Mouse (Mus musculus) C2C12 (cell line): ENCODE data around the gene Hs3st3b1. TPM values are rescaled to one million over a fixed set of nuclear protein-coding genes. Genes with fewer than 3 reads are reported as not detected.

Source experiments
- H3K27me3 ChIP-seq: one replicate; pipeline ENCODE4 v1.6.1; 2011; ENCODE audit not compliant: control insufficient read depth, insufficient read depth, insufficient read length
- H3K36me3 ChIP-seq: one replicate; pipeline ENCODE4 v1.6.1; 2011; ENCODE audit not compliant: control insufficient read depth, insufficient read depth
- H3K4me3 ChIP-seq: one replicate; pipeline ENCODE4 v1.5.1; 2011; ENCODE audit warnings: mild to moderate bottlenecking, control low read depth; ENCODE audit not compliant: poor library complexity, insufficient read depth, severe bottlenecking
- H3K79me2 ChIP-seq: one replicate; pipeline ENCODE4 v1.6.1; 2011; ENCODE audit not compliant: control insufficient read depth, insufficient read depth
- H3K79me3 ChIP-seq: one replicate; pipeline ENCODE4 v1.6.1; 2011; ENCODE audit warnings: low read depth, control low read depth
- H3ac ChIP-seq: one replicate; pipeline ENCODE3; 2011; ENCODE audit warnings: low read depth; ENCODE audit not compliant: control insufficient read depth, insufficient read length
- CEBPB ChIP-seq: IDR thresholded peaks from one replicate; pipeline ENCODE4 v1.6.1; 2011; ENCODE audit warnings: low read depth, mild to moderate bottlenecking, control low read depth, moderate library complexity
- CTCF ChIP-seq: IDR thresholded peaks from one replicate; pipeline ENCODE4 v1.5.1; 2011; ENCODE audit not compliant: control insufficient read depth, insufficient read depth, insufficient read length
- FOSL1 ChIP-seq: IDR thresholded peaks from one replicate; pipeline ENCODE4 v1.8.0; 2011; ENCODE audit warnings: mild to moderate bottlenecking, low read length; ENCODE audit not compliant: poor library complexity, insufficient read depth, severe bottlenecking
- MAX ChIP-seq: IDR thresholded peaks from one replicate; pipeline ENCODE4 v1.6.1; 2011; ENCODE audit warnings: mild to moderate bottlenecking, control low read depth
- MYOD1 ChIP-seq: IDR thresholded peaks from one replicate; pipeline ENCODE4 v1.6.1; 2011; ENCODE audit warnings: low read depth; ENCODE audit not compliant: control insufficient read depth, insufficient read length
- MYOG ChIP-seq: IDR thresholded peaks from one replicate; pipeline ENCODE4 v1.6.1; 2011; ENCODE audit not compliant: control insufficient read depth, insufficient read length; ENCODE audit errors: extremely low read depth
- USF1 ChIP-seq: IDR thresholded peaks from one replicate; pipeline ENCODE4 v1.6.1; 2011; ENCODE audit warnings: low read depth, mild to moderate bottlenecking, control low read depth, moderate library complexity
- polyA plus RNA-seq: library from polyadenylated mRNA; unstranded; fragments of >200 nt; fragmentation: generic; extraction: Trizol; gene quantifications from one replicate; pipeline ENCODE4 v1.2.1, GENCODE M21; 2012; ENCODE audit warnings: missing spikeins

The Hs3st3b1 gene
- polyA plus RNA-seq, 1 experiment = 0.68 TPM

DNA sequence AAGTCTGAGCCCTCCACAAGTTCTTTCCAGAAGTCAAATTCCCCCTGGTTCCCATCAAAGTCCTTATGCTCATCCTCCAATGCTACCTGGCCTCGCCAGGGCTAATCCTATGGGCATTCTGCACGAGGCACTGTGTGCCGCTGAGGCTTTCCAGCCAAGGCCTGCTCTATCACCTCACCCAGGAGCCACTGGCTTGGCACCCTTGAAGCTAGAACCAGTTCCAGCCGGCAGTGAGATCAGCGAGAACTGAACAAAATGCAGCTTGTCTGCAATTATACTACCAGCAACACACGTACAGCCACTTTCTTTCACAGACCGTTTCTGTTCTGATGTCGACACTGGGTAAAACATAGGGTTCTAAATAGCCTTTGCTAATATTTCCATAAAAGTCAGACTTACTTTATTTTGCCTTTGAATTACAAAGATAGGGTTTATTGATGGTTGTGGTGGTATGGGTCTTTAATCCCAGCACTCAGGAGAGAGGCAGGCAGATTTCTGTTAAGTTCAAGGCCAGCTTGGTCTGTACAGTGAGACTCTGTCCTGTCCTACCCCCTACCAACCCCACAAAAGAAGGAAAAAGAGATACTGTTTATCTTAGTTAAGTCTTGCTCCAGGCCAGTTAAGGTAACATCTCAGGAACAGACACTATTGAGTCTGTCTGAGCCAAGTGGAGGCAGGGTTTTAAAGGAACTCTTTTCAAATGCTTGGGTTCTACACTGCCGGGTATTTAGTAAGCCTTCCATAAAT is 45.7 kb upstream of the Hs3st3b1 start:
- peaks cover 26% of the 10 kb centered on the region for H3K36me3 ChIP-seq

DNA sequence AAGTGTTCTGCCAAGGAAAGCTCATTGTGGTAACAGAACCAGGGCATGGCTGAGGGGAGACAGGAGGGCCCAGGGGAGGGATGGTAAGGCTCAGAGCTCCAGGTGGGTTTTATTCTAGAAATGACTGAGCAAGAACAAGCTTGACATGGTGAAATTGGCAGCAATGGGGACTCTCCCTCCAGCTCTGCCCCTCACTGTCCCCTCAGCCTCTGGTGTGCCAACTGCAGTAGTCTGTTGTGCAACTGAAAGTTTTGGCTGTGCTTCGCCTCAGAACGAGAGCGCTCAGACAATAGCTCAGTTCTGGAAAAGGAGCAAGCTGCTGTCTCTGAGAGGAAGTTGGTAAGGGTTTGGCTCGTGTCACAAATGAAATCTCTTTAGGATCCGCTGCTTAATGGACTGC is 43.3 kb upstream of the Hs3st3b1 start:
- H3K79me2 ChIP-seq = no peaks in the 10 kb centered on the region
- no peaks in the 10 kb centered on the region for H3K79me3 ChIP-seq
- no peak overlapping the region for H3ac ChIP-seq
- no peak overlapping the region for H3K4me3 ChIP-seq
- H3K27me3 ChIP-seq = no peaks in the 10 kb centered on the region
- TF ChIP-seq CTCF (no peak), FOSL1 (no peak), MAX (no peak), USF1 (no peak), MYOD1 (no peak), CEBPB (no peak), MYOG (no peak)
- peaks cover 23% of the 10 kb centered on the region for H3K36me3 ChIP-seq

More for the DNA sequence above, 45.7 kb upstream of the Hs3st3b1 start:
- Histone ChIP-seq H3K79me2 (no peaks in the 10 kb centered on the region), H3ac (no peak overlapping the region), H3K79me3 (no peaks in the 10 kb centered on the region), H3K4me3 (no peak overlapping the region), H3K27me3 (no peaks in the 10 kb centered on the region)
- TF ChIP-seq CEBPB (no peak), FOSL1 (no peak), USF1 (no peak), MAX (no peak), MYOD1 (no peak), MYOG (no peak), CTCF (no peak)

DNA sequence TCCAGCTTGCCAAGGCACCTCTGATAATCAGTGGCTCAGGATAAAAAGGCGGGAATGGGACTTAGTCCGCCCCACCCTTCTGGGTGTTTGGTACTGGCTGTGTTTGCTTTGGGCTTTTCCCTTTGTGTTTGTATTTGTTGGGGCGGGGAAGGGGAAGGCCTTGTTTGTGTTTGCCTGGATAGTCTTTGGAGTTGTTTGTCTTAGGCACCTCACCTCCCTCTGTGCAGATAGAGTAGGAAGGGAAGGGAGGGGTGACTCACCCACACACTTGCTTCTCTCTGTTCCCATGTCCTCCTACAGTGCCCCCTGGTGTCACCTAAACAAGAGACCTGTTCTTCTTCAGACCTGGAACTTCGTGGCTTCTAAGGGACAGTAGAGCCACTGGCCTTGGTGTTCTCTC is 35.1 kb upstream of the Hs3st3b1 start:
- H3K79me3 ChIP-seq = no peaks in the 10 kb centered on the region
- no peaks in the 10 kb centered on the region for H3K36me3 ChIP-seq
- no peak for TF ChIP-seq MYOG
- no peak for TF ChIP-seq MYOD1
- no peak for TF ChIP-seq FOSL1
- no peak for TF ChIP-seq CEBPB
- TF ChIP-seq MAX = no peak
- TF ChIP-seq USF1 = no peak
- no peak for TF ChIP-seq CTCF
- H3K79me2 ChIP-seq = no peaks in the 10 kb centered on the region
- H3K4me3 ChIP-seq = no peak overlapping the region
- H3K27me3 ChIP-seq = no peaks in the 10 kb centered on the region
- H3ac ChIP-seq = no peak overlapping the region

DNA sequence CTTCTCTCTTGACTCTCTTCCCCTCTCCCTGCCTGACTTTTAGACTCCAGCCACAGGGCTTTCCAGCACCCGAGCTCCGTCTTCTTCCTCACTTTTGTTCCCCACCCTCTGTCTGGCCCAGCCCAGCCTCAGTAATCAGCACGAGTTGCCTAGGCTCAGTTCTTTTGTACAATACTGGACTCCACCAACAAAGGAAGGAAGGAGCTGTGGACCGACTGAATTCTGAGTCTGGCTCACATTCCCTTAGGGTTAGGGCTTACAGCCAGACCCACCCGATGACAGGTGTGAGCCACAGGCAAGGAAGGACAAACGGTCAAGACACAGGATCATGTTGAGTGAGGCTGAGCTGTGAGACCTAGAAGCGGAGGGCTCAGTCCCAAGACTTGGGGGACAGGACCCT is 34.7 kb upstream of the Hs3st3b1 start:
- Histone ChIP-seq H3K79me2 (no peaks in the 10 kb centered on the region), H3K4me3 (no peak overlapping the region), H3K36me3 (no peaks in the 10 kb centered on the region), H3ac (no peak overlapping the region), H3K79me3 (no peaks in the 10 kb centered on the region), H3K27me3 (no peaks in the 10 kb centered on the region)
- TF ChIP-seq MYOD1 = no peak

DNA sequence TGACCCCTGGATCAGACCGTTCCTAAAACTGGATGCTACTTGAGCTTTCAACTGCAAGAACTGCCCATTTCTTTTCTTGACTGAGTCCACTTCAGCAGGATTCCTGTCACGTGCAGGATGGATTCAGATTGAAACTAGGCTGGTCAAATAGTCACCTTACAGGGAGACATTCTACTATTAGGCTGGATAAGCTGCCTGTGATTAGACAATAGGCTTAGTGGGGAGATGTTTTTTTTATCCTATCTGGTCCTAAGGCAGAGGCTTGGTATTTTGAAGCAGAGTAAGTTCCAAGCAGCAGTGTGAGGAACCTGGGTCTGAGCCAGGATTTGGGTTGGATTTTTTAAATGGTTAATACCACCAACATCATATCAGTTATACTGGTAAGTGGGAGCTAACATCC is 31.8 kb upstream of the Hs3st3b1 start:
- Histone ChIP-seq H3K27me3 (no peaks in the 10 kb centered on the region), H3ac (no peak overlapping the region), H3K79me2 (no peaks in the 10 kb centered on the region), H3K79me3 (no peaks in the 10 kb centered on the region), H3K4me3 (no peak overlapping the region), H3K36me3 (no peaks in the 10 kb centered on the region)
- no peak for TF ChIP-seq MYOG
- no peak for TF ChIP-seq MAX
- no peak for TF ChIP-seq MYOD1
- TF ChIP-seq CEBPB = no peak
- no peak for TF ChIP-seq FOSL1
- TF ChIP-seq CTCF = no peak
- TF ChIP-seq USF1 = no peak

DNA sequence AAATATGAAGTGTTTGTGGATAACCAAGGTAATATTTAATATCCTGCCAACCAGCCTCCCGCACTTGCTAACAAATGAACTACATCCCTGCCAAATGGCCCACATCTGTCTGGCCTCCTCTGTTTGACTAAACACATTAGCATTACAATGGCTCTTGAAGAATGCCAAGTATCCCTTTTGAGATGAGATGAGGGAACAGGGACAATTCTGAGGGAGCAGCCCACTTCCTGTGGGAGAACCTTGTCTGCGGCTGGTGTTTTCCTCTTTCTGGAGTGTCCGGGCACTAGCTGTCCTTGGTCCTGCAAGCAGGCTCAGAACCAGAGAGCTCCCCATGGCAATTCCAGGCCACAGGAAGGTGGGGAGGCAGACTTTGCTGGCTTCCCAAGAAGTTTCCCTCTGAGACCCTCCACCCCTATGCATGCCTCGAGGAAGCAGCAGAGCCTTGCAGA is 30.7 kb upstream of the Hs3st3b1 start:
- Histone ChIP-seq H3K36me3 (no peaks in the 10 kb centered on the region), H3K27me3 (no peaks in the 10 kb centered on the region), H3K4me3 (no peak overlapping the region), H3K79me3 (no peaks in the 10 kb centered on the region), H3ac (no peak overlapping the region), H3K79me2 (no peaks in the 10 kb centered on the region)
- no peak for TF ChIP-seq FOSL1
- no peak for TF ChIP-seq CEBPB
- TF ChIP-seq USF1 = no peak
- TF ChIP-seq MYOD1 = no peak
- TF ChIP-seq CTCF = no peak
- TF ChIP-seq MAX = no peak
- TF ChIP-seq MYOG = no peak
